Mouse (Mus musculus) liver, embryonic 15.5 days (tissue): ENCODE measurements around the gene Gls2. TPM values are rescaled to one million over a fixed set of nuclear protein-coding genes. Genes with fewer than 3 reads are reported as not detected.
"Not testable (repeated sequence)": the region's sequence is repeated elsewhere in the genome, so short reads cannot be mapped to it uniquely, and the experiment has no call there.

Experiments
- ATAC-seq: fragments of 200-750 bp; cut with Nextera tagmentation; 2 replicates; pipeline ENCODE4 v1.8.0; 2017; ENCODE audit warnings: moderate number of reproducible peaks, mild to moderate bottlenecking, moderate library complexity; ENCODE audit not compliant: insufficient read depth
- H3K27ac ChIP-seq: fragments of 300-500 bp; sonication (generic); replicated peaks from 2 replicates; pipeline ENCODE4 v1.5.1; 2015; ENCODE audit warnings: mild to moderate bottlenecking, inconsistent platforms
- H3K27me3 ChIP-seq: fragments of 300-500 bp; sonication (generic); 2 replicates; pipeline ENCODE4 v1.6.1; 2015; ENCODE audit warnings: mild to moderate bottlenecking, inconsistent platforms
- H3K36me3 ChIP-seq: fragments of 300-500 bp; sonication (generic); replicated peaks from 2 replicates; pipeline ENCODE4 v1.6.1; 2015; ENCODE audit warnings: moderate library complexity, mild to moderate bottlenecking, inconsistent platforms
- H3K4me1 ChIP-seq: fragments of 300-500 bp; sonication (generic); replicated peaks from 2 replicates; pipeline ENCODE4 v1.6.1; 2015; ENCODE audit warnings: inconsistent platforms
- H3K4me2 ChIP-seq: fragments of 300-500 bp; sonication (generic); 2 replicates; pipeline ENCODE4 v1.6.1; 2015; ENCODE audit warnings: moderate library complexity, mild to moderate bottlenecking, inconsistent platforms
- H3K4me3 ChIP-seq: fragments of 300-500 bp; sonication (generic); replicated peaks from 2 replicates; pipeline ENCODE4 v1.5.1; 2015; ENCODE audit warnings: mild to moderate bottlenecking, inconsistent platforms
- H3K9ac ChIP-seq: fragments of 300-500 bp; sonication (generic); 2 replicates; pipeline ENCODE4 v1.6.1; 2015; ENCODE audit warnings: moderate library complexity, mild to moderate bottlenecking, inconsistent platforms
- H3K9me3 ChIP-seq: fragments of 300-500 bp; sonication (generic); replicated peaks from 2 replicates; pipeline ENCODE4 v1.6.1; 2016; ENCODE audit warnings: inconsistent platforms
- WGBS: fragments of 180-500 bp; shearing (Covaris S2); methylation state at CpG from one replicate; pipeline ENCODE4 v1.1.7; 2015; ENCODE audit warnings: mixed read lengths; ENCODE audit not compliant: insufficient replicate concordance; 5-methylcytosine and 5-hydroxymethylcytosine counted together
- polyA plus RNA-seq: library from polyadenylated mRNA; unstranded; fragments of >200 nt; fragmentation: Nextera tagmentation; extraction: Ambion mirVana; gene quantifications from 2 replicates; pipeline ENCODE4 v1.2.1, GENCODE M21; 2015

Gls2 gene
- polyA plus RNA-seq, result 10.1 and 15.5 TPM in 2 replicates

GRCm38 (mm10) chr10:128194024-128194550 lies at the start of gene Gls2:
Gls2 (plus strand) TSS chr10:128194457.
- ATAC-seq, result peak; percentile 93
- peaks cover 62% of the 10 kb centered on the region for H3K27me3 ChIP-seq

GRCm38 (mm10) chr10:128144961-128145360 lies 49.3 kb upstream of the Gls2 start:
- Histone ChIP-seq H3K9ac (no peak overlapping the region), H3K27me3 (no peaks in the 10 kb centered on the region), H3K4me3 (no peak overlapping the region), H3K9me3 (no peaks in the 10 kb centered on the region), H3K27ac (no peak overlapping the region), H3K36me3 (0 out of 2 replicates have a peak, but pooled peaks cover 3% of the 10 kb centered on the region), H3K4me2 (no peak overlapping the region), H3K4me1 (peaks cover 13% of the 10 kb centered on the region)
- ATAC-seq, result no peak
- 52% methylated on average over 2 of the region's 2 CpGs for WGBS

More at GRCm38 (mm10) chr10:128194024-128194550, at the start of gene Gls2:
- WGBS, result under 1% methylated on average over 46 of the region's 46 CpGs
- Histone ChIP-seq H3K9ac (peak within 1 kb of the TSS; percentile 59), H3K4me1 (peaks cover 21% of the 10 kb centered on the region), H3K36me3 (no peaks in the 10 kb centered on the region), H3K4me3 (peak within 1 kb of the TSS; percentile 67), H3K27ac (peak within 1 kb of the TSS; percentile 62), H3K4me2 (peak within 1 kb of the TSS; percentile 94), H3K9me3 (no peaks in the 10 kb centered on the region)

DNA sequence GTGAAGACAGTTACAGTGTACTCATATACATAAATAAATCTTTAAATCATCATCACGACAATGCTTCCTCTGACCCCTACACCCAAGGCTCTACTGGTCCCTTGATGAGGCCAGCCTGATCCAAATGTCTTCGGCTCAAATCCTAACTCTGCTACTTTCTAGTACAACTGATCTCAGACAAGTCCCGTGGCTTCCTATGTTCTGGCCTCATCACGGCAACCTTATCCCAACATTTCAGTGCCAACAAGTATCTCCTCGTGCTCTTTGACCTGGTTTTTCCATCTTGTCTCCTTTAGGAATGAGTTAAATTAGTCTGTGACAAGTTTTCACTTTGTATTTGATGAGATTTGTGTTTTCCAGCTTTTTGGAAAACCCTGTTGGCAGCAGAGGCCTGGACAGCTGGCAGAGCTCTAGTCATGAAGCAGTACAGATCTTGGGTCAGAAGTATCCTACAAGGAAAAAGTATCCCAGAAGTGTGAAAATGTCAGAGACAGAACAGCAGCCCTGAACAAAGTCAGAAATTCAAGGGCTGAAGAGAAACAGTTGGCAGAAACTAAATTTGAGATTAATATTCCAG lies 45.4 kb upstream of the Gls2 start:
- Histone ChIP-seq H3K4me1 (peaks cover 25% of the 10 kb centered on the region), H3K27ac (peak overlapping the region; percentile 76), H3K4me2 (peak overlapping the region; percentile 76), H3K9ac (no peak overlapping the region), H3K9me3 (no peaks in the 10 kb centered on the region), H3K27me3 (no peaks in the 10 kb centered on the region), H3K4me3 (peak overlapping the region; percentile 58; the same call in 1 of the 2 replicates), H3K36me3 (0 out of 2 replicates have a peak, but pooled peaks cover 4% of the 10 kb centered on the region)
- no peak for ATAC-seq
- 79% methylated on average over 5 of the region's 5 CpGs for WGBS

- peak overlapping the region; percentile 56 for H3K9ac ChIP-seq
- peak; percentile 97 for ATAC-seq
- no peaks in the 10 kb centered on the region for H3K27me3 ChIP-seq
- H3K9me3 ChIP-seq, result no peaks in the 10 kb centered on the region
- peak overlapping the region; percentile 58 for H3K4me3 ChIP-seq
- peak overlapping the region; percentile 76 for H3K27ac ChIP-seq
- H3K36me3 ChIP-seq, result 0 out of 2 replicates have a peak, but pooled peaks cover 4% of the 10 kb centered on the region
- peak overlapping the region; percentile 76 for H3K4me2 ChIP-seq
- WGBS, result 0% methylated on average over 5 of the region's 5 CpGs
- peaks cover 25% of the 10 kb centered on the region for H3K4me1 ChIP-seq
These were observed 44.7 kb upstream of the Gls2 start for GRCm38 (mm10) chr10:128149592-128149991.

DNA sequence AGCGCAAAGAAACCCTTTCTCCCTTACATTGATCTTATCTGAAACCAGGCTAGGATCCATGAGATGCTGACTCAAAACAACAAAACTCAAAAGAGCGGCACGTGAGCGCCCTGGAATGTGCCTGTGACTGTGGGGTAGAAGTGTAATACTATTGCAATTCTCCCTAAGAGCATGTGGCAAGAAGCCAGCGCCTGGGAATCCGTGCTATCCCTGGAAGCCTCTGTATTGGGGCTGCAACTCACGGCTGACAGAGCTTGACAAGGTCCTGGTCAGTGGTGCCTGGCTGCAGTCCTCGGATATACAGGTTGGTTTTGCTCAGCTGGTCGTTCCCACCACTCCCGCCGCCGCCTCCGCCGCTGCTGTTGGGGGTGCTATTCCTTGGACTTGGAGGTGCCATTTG lies 43.3 kb upstream of the Gls2 start:
- Histone ChIP-seq H3K4me2 (no peak overlapping the region), H3K4me1 (peaks cover 25% of the 10 kb centered on the region), H3K9me3 (no peaks in the 10 kb centered on the region), H3K27me3 (no peaks in the 10 kb centered on the region), H3K9ac (no peak overlapping the region), H3K27ac (no peak overlapping the region), H3K4me3 (no peak overlapping the region), H3K36me3 (0 out of 2 replicates have a peak, but pooled peaks cover 4% of the 10 kb centered on the region)
- ATAC-seq, result no peak
- WGBS, result 83% methylated on average over 14 of the region's 14 CpGs

GRCm38 (mm10) chr10:128153978-128154377 lies 40.3 kb upstream of the Gls2 start:
- Histone ChIP-seq H3K27ac (no peak overlapping the region), H3K4me3 (no peak overlapping the region), H3K36me3 (0 out of 2 replicates have a peak, but pooled peaks cover 4% of the 10 kb centered on the region), H3K4me1 (peaks cover 22% of the 10 kb centered on the region), H3K9ac (no peak overlapping the region), H3K4me2 (no peak overlapping the region), H3K27me3 (no peaks in the 10 kb centered on the region), H3K9me3 (no peaks in the 10 kb centered on the region)
- 73% methylated on average over 3 of the region's 3 CpGs for WGBS
- no peak for ATAC-seq

DNA sequence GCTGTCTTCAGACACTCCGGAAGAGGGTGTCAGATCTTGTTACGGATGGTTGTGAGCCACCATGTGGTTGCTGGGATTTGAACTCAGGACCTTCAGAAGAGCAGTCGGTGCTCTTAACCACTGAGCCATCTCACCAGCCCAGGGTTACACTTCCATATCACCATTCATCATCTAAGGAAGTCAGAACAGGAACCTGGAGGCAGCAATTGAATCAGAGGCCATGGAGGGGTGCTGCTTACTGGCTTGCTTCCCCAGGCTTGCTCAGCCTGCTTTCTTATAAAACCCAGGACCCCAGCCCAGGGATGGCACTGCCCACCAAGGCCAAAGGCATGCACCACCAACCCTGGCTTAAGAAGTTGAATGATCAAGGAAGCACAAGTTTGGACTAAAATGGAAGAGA lies 28.5 kb upstream of the Gls2 start:
- 53% methylated on average over 3 of the region's 3 CpGs for WGBS
- not testable (repeated sequence) for H3K27ac ChIP-seq, H3K9me3 ChIP-seq, ATAC-seq, H3K9ac ChIP-seq, H3K4me3 ChIP-seq, H3K36me3 ChIP-seq, H3K27me3 ChIP-seq, H3K4me1 ChIP-seq, H3K4me2 ChIP-seq

DNA sequence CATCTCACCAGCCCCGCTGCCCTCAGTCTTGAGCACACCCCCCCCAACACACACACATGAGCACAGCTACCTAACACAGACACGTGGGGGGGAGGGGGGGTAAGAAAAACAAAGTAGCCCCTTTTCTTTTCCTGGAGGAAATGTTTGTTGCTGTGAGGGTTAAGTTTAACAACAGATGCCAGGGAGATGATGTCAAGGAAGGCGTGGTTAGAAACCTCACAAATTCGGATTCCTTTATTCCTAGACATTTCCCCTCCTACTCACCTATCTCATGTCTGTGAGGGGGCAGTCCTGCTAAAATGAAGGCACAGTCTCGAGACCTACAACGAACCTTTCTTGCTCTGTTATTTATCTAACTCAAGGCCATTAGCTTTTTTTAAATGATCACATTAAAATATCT lies 27.2 kb upstream of the Gls2 start:
- H3K9me3 ChIP-seq, result no peaks in the 10 kb centered on the region
- H3K27me3 ChIP-seq, result no peaks in the 10 kb centered on the region
- WGBS, result 36% methylated on average over 6 of the region's 6 CpGs
- no peak overlapping the region for H3K9ac ChIP-seq
- H3K27ac ChIP-seq, result no peak overlapping the region
- no peak overlapping the region for H3K4me2 ChIP-seq
- peaks cover 8% of the 10 kb centered on the region for H3K4me1 ChIP-seq
- no peaks in the 10 kb centered on the region for H3K36me3 ChIP-seq
- ATAC-seq, result no peak
- H3K4me3 ChIP-seq, result no peak overlapping the region

GRCm38 (mm10) chr10:128171348-128171747 lies 22.9 kb upstream of the Gls2 start:
- not testable (repeated sequence) for H3K4me2 ChIP-seq, H3K27ac ChIP-seq, H3K36me3 ChIP-seq, ATAC-seq, H3K9me3 ChIP-seq, H3K27me3 ChIP-seq, H3K9ac ChIP-seq, H3K4me3 ChIP-seq
- WGBS, result 76% methylated on average over 10 of the region's 10 CpGs
- H3K4me1 ChIP-seq, result peaks cover 28% of the 10 kb centered on the region

GRCm38 (mm10) chr10:128175302-128175701 lies 19.0 kb upstream of the Gls2 start:
- no peak for ATAC-seq
- 25% methylated on average over 3 of the region's 3 CpGs for WGBS
- H3K4me3 ChIP-seq, result peak overlapping the region; percentile 61
- peaks cover 35% of the 10 kb centered on the region for H3K4me1 ChIP-seq
- peak overlapping the region; percentile 76 for H3K4me2 ChIP-seq
- no peaks in the 10 kb centered on the region for H3K27me3 ChIP-seq
- H3K27ac ChIP-seq, result no peak overlapping the region
- H3K36me3 ChIP-seq, result no peaks in the 10 kb centered on the region
- H3K9ac ChIP-seq, result peak overlapping the region; percentile 58; the same call in 1 of the 2 replicates
- H3K9me3 ChIP-seq, result no peaks in the 10 kb centered on the region

GRCm38 (mm10) chr10:128175996-128176755 lies 18.1 kb upstream of the Gls2 start:
- WGBS, result under 1% methylated on average over 17 of the region's 17 CpGs
- Histone ChIP-seq H3K9me3 (no peaks in the 10 kb centered on the region), H3K27me3 (no peaks in the 10 kb centered on the region), H3K4me3 (peak overlapping the region; percentile 61), H3K4me2 (peak overlapping the region; percentile 76), H3K4me1 (peaks cover 33% of the 10 kb centered on the region), H3K9ac (peak overlapping the region; percentile 58), H3K27ac (peak overlapping the region; percentile 41), H3K36me3 (no peaks in the 10 kb centered on the region)
- peak; percentile 73 for ATAC-seq
